Mouse (Mus musculus): ENCODE data around the gene Cpm. TPM values are rescaled to one million over a fixed set of nuclear protein-coding genes. Genes with fewer than 3 reads are reported as not detected.
"Not testable (repeated sequence)": the region's sequence is repeated elsewhere in the genome, so short reads cannot be mapped to it uniquely, and the experiment has no call there.

Gene Cpm
- polyA plus RNA-seq, 1 experiment from 2014 or later = 31.2 TPM

GRCm38 (mm10) chr10:117697561-117698115 lies 68.3 kb downstream of the Cpm start:
- 96% methylated on average over 3 of the region's 3 CpGs for WGBS
- Histone ChIP-seq H3K27me3 (ENCODE audit: insufficient read depth, low read length) (no peaks in the 10 kb centered on the region), H3K9ac (replicated peaks; ENCODE audit: low read length) (no peak overlapping the region)

GRCm38 (mm10) chr10:117698313-117699138 lies 69.2 kb downstream of the Cpm start:
- Histone ChIP-seq H3K4me3 (ENCODE audit: low read length) (no peak overlapping the region), H3K9ac (replicated peaks; ENCODE audit: low read length) (no peak overlapping the region), H3K4me1 (ENCODE audit: insufficient read depth, low read length) (no peaks in the 10 kb centered on the region), H3K27ac (ENCODE audit: low read length) (no peak overlapping the region), H3K36me3 (ENCODE audit: insufficient read depth, low read length) (peaks cover 84% of the 10 kb centered on the region), H3K9me3 (ENCODE audit: low read length) (no peaks in the 10 kb centered on the region), H3K27me3 (ENCODE audit: insufficient read depth, low read length) (no peaks in the 10 kb centered on the region), H3K4me2 (replicated peaks; ENCODE audit: low read depth, low read length) (no peak overlapping the region)
- ATAC-seq (ENCODE audit: low FRiP score, low TSS enrichment) = no peak
- WGBS = 95% methylated on average over 10 of the region's 10 CpGs

More at GRCm38 (mm10) chr10:117697561-117698115, 68.3 kb downstream of the Cpm start:
- H3K36me3 ChIP-seq (ENCODE audit: insufficient read depth, low read length) = peaks cover 81% of the 10 kb centered on the region
- H3K4me2 ChIP-seq (replicated peaks; ENCODE audit: low read depth, low read length) = no peak overlapping the region
- no peak for ATAC-seq (ENCODE audit: low FRiP score, low TSS enrichment)
- H3K27ac ChIP-seq (ENCODE audit: low read length) = no peak overlapping the region
- H3K4me3 ChIP-seq (ENCODE audit: low read length) = no peak overlapping the region
- no peaks in the 10 kb centered on the region for H3K9me3 ChIP-seq (ENCODE audit: low read length)
- no peaks in the 10 kb centered on the region for H3K4me1 ChIP-seq (ENCODE audit: insufficient read depth, low read length)

GRCm38 (mm10) chr10:117699914-117700313 lies 70.6 kb downstream of the Cpm start:
- no peak for ATAC-seq (ENCODE audit: low FRiP score, low TSS enrichment)
- Histone ChIP-seq H3K27ac (ENCODE audit: low read length) (no peak overlapping the region), H3K9me3 (ENCODE audit: low read length) (no peaks in the 10 kb centered on the region), H3K9ac (replicated peaks; ENCODE audit: low read length) (no peak overlapping the region), H3K27me3 (ENCODE audit: insufficient read depth, low read length) (no peaks in the 10 kb centered on the region), H3K4me1 (ENCODE audit: insufficient read depth, low read length) (no peaks in the 10 kb centered on the region), H3K4me2 (replicated peaks; ENCODE audit: low read depth, low read length) (no peak overlapping the region), H3K36me3 (ENCODE audit: insufficient read depth, low read length) (peaks cover 83% of the 10 kb centered on the region), H3K4me3 (ENCODE audit: low read length) (no peak overlapping the region)
- WGBS = 94% methylated on average over 4 of the region's 4 CpGs

- no peaks in the 10 kb centered on the region for H3K27me3 ChIP-seq (ENCODE audit: insufficient read depth, low read length)
- 70% methylated on average over 1 of the region's 1 CpGs for WGBS
- H3K4me3 ChIP-seq (ENCODE audit: low read length) = no peak overlapping the region
- H3K36me3 ChIP-seq (ENCODE audit: insufficient read depth, low read length) = peaks cover 83% of the 10 kb centered on the region
- no peaks in the 10 kb centered on the region for H3K4me1 ChIP-seq (ENCODE audit: insufficient read depth, low read length)
- H3K9ac ChIP-seq (replicated peaks; ENCODE audit: low read length) = no peak overlapping the region
- no peak overlapping the region for H3K4me2 ChIP-seq (replicated peaks; ENCODE audit: low read depth, low read length)
- no peaks in the 10 kb centered on the region for H3K9me3 ChIP-seq (ENCODE audit: low read length)
- no peak for ATAC-seq (ENCODE audit: low FRiP score, low TSS enrichment)
- H3K27ac ChIP-seq (ENCODE audit: low read length) = no peak overlapping the region
Measured at GRCm38 (mm10) chr10:117700450-117700849, 71.2 kb downstream of the Cpm start.

GRCm38 (mm10) chr10:117701034-117701829 lies 71.9 kb downstream of the Cpm start:
- no peak for ATAC-seq (ENCODE audit: low FRiP score, low TSS enrichment)
- 80% methylated on average over 6 of the region's 6 CpGs for WGBS
- peaks cover 80% of the 10 kb centered on the region for H3K36me3 ChIP-seq (ENCODE audit: insufficient read depth, low read length)

GRCm38 (mm10) chr10:117702024-117702833 lies 72.9 kb downstream of the Cpm start:
- no peak overlapping the region for H3K4me3 ChIP-seq (ENCODE audit: low read length)
- ATAC-seq (ENCODE audit: low FRiP score, low TSS enrichment) = no peak
- H3K27ac ChIP-seq (ENCODE audit: low read length) = no peak overlapping the region
- no peak overlapping the region for H3K4me2 ChIP-seq (replicated peaks; ENCODE audit: low read depth, low read length)
- no peak overlapping the region for H3K9ac ChIP-seq (replicated peaks; ENCODE audit: low read length)
- H3K36me3 ChIP-seq (ENCODE audit: insufficient read depth, low read length) = peaks cover 78% of the 10 kb centered on the region
- no peaks in the 10 kb centered on the region for H3K27me3 ChIP-seq (ENCODE audit: insufficient read depth, low read length)
- H3K4me1 ChIP-seq (ENCODE audit: insufficient read depth, low read length) = no peaks in the 10 kb centered on the region
- H3K9me3 ChIP-seq (ENCODE audit: low read length) = no peaks in the 10 kb centered on the region
- WGBS = 93% methylated on average over 6 of the region's 6 CpGs

More at GRCm38 (mm10) chr10:117701034-117701829, 71.9 kb downstream of the Cpm start:
- Histone ChIP-seq H3K4me2 (replicated peaks; ENCODE audit: low read depth, low read length) (no peak overlapping the region), H3K27me3 (ENCODE audit: insufficient read depth, low read length) (no peaks in the 10 kb centered on the region), H3K4me1 (ENCODE audit: insufficient read depth, low read length) (no peaks in the 10 kb centered on the region), H3K9me3 (ENCODE audit: low read length) (no peaks in the 10 kb centered on the region), H3K9ac (replicated peaks; ENCODE audit: low read length) (no peak overlapping the region), H3K27ac (ENCODE audit: low read length) (no peak overlapping the region), H3K4me3 (ENCODE audit: low read length) (no peak overlapping the region)

- whole genome bisulfite sequencing = 72% methylated on average over 3 of the region's 3 CpGs
- H3K36me3 ChIP-seq (ENCODE audit: insufficient read depth, low read length) = peaks cover 67% of the 10 kb centered on the region
- no peaks in the 10 kb centered on the region for H3K9me3 ChIP-seq (ENCODE audit: low read length)
- no peak overlapping the region for H3K9ac ChIP-seq (replicated peaks; ENCODE audit: low read length)
- no peak overlapping the region for H3K4me3 ChIP-seq (ENCODE audit: low read length)
- no peak for ATAC-seq (ENCODE audit: low FRiP score, low TSS enrichment)
- no peak overlapping the region for H3K27ac ChIP-seq (ENCODE audit: low read length)
- no peak overlapping the region for H3K4me2 ChIP-seq (replicated peaks; ENCODE audit: low read depth, low read length)
- no peaks in the 10 kb centered on the region for H3K4me1 ChIP-seq (ENCODE audit: insufficient read depth, low read length)
- no peaks in the 10 kb centered on the region for H3K27me3 ChIP-seq (ENCODE audit: insufficient read depth, low read length)
Measured at GRCm38 (mm10) chr10:117703506-117703905, 74.2 kb downstream of the Cpm start.

GRCm38 (mm10) chr10:117704314-117704963 lies 75.1 kb downstream of the Cpm start:
- H3K9me3 ChIP-seq (ENCODE audit: low read length); H3K4me3 ChIP-seq (ENCODE audit: low read length); ATAC-seq (ENCODE audit: low FRiP score, low TSS enrichment); H3K4me2 ChIP-seq (replicated peaks; ENCODE audit: low read depth, low read length); H3K27ac ChIP-seq (ENCODE audit: low read length); H3K27me3 ChIP-seq (ENCODE audit: insufficient read depth, low read length); H3K4me1 ChIP-seq (ENCODE audit: insufficient read depth, low read length); H3K9ac ChIP-seq (replicated peaks; ENCODE audit: low read length): not testable (repeated sequence)
- H3K36me3 ChIP-seq (ENCODE audit: insufficient read depth, low read length) = peaks cover 61% of the 10 kb centered on the region
- 98% methylated on average over 6 of the region's 6 CpGs for WGBS

- no peak for ATAC-seq (ENCODE audit: low FRiP score, low TSS enrichment)
- Histone ChIP-seq H3K36me3 (ENCODE audit: insufficient read depth, low read length) (peaks cover 56% of the 10 kb centered on the region), H3K4me2 (replicated peaks; ENCODE audit: low read depth, low read length) (no peak overlapping the region), H3K4me3 (ENCODE audit: low read length) (no peak overlapping the region), H3K9ac (replicated peaks; ENCODE audit: low read length) (no peak overlapping the region), H3K4me1 (ENCODE audit: insufficient read depth, low read length) (peaks cover 9% of the 10 kb centered on the region), H3K9me3 (ENCODE audit: low read length) (no peaks in the 10 kb centered on the region), H3K27me3 (ENCODE audit: insufficient read depth, low read length) (no peaks in the 10 kb centered on the region), H3K27ac (ENCODE audit: low read length) (no peak overlapping the region)
- 87% methylated on average over 6 of the region's 6 CpGs for WGBS
Measured at GRCm38 (mm10) chr10:117704964-117705335, 75.7 kb downstream of the Cpm start.

Measured in kidney, embryonic 16.5 days (tissue).